Mouse (Mus musculus) MEL-GATA-1-ER (cell line): ENCODE measurements at regions not wholly inside any gene's neighbourhood (a gene's known extent, or its start where the extent isn't known, plus 50 kb on each side); places are given as distances from the start of the nearest gene placed in this dataset.

Source experiments
- DNase-seq: peaks from one replicate; pipeline ENCODE4 v3.0.0-alpha.2; 2012; ENCODE audit warnings: low read depth; ENCODE audit errors: extremely low read depth

- no peak for DNase-seq
These were observed 166.8 kb upstream of the Rreb1 start for GRCm38 (mm10) chr13:37611387-37611786.

DNA sequence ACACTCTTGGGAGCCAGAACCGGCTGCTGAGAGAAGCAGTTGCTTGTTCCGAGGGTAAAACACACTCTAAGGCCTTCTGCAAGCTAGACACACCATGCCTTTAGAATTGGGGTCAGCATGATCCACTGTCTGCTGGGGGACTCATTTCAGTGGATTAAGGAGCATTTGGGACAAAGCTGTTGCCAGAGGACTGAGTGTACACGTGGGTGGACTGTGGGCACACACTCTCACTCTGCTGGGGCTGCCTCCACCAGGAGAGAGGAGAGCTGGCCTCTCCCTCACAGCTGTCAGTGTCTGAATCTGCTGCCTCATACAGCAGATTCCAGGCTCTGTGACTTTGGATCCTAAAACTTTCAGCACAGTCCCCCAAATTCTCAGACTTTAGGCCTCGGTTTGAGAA lies 161.2 kb upstream of the Rreb1 start:
- no peak for DNase-seq

- DNase-seq, result no peak
These were observed 158.1 kb upstream of the Rreb1 start for GRCm38 (mm10) chr13:37619841-37620725.

- DNase-seq, result no peak
These were observed 156.7 kb upstream of the Rreb1 start for GRCm38 (mm10) chr13:37621319-37622050.

DNA sequence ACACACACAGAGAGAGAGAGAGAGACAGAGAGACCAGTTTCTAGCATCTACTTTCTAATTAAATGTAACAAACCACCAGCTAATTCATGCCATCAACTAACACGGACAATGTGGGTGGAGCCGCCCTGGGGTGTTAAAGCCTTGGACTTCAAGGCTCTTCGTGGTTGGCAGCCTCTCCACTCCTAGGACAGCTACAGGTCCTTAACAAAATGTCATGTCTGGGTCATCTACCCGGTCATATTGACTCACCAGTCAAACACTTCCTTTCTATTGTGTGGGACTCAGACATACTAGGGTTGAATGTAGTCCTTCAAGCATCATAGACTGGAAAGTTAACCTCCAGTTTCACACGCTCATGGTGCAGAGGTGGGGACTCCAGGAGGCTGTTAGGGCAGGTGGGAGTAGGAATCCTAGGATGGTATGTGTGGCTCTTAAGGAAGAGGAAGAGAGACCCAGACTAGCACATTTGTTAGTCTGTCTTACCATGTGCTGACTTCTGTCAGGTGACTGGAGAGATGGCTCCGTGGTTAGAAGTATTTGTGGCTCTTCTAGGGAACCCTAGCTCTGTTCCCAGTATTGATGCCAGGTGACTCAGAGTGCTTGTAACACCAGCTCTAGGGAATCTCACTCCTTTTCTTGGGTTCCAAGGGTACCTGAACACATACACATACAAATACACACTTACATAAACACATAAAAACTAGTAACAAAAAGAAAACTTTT lies 155.7 kb upstream of the Rreb1 start:
- DNase-seq, result no peak

DNA sequence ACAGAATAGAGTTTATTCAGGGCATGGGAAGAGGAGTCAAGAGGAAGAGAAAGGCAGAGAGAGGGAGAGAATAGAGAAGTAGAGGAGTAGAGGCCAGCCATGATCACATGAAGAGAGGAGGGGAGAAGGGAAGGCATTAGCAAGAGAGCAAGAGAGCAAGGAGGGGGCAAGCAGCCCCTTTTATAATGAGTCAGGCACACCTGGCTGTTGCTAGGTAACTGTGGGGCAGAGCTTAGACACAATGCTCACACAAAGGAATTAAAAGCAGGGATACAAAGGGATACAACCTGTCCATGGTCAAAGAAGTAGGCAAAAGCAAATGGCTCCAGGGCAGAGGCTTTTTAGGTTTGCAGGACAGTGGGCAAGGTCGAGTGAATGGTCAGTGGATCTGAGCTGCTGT lies 153.5 kb upstream of the Rreb1 start:
- DNase-seq, result no peak

- DNase-seq, result no peak
These were observed 152.5 kb upstream of the Rreb1 start for GRCm38 (mm10) chr13:37625532-37626235.

GRCm38 (mm10) chr13:37628391-37629270 lies 149.6 kb upstream of the Rreb1 start:
- no peak for DNase-seq

- no peak for DNase-seq
These were observed 148.8 kb upstream of the Rreb1 start for GRCm38 (mm10) chr13:37629271-37629899.

DNA sequence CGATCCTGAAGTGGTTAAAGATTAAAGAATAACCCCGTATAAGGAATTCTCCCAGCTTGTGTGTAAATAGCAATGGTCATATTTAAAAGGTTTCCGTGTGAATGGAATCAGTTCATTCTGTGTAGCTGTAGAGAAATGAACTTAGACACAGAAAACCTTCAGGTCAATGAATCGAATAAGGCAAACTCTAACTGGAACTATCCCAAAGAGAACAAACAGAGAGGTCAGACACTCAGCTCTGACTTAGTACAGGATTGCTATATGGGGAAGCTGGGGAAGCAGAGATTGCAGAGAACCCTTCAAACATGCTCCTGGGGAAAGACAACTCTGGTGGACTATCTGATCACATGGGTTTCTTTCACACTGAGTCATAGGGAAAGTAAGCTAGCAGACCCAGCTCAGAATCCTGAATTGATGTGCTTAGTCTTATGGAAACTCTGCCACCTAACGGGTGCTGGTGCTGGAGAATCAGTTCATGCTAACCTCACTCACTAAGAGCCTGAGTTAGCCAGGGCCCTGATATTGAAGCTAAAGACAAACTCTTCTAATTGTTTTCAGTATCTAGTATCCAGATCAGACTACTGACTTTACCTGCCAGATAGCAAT lies 145.3 kb upstream of the Rreb1 start:
- no peak for DNase-seq

- DNase-seq, result no peak
These were observed 141.8 kb upstream of the Rreb1 start for GRCm38 (mm10) chr13:37636363-37636762.

GRCm38 (mm10) chr13:37637151-37637550 lies 141.0 kb upstream of the Rreb1 start:
- no peak for DNase-seq

GRCm38 (mm10) chr13:37638071-37638511 lies 140.1 kb upstream of the Rreb1 start:
- no peak for DNase-seq

DNA sequence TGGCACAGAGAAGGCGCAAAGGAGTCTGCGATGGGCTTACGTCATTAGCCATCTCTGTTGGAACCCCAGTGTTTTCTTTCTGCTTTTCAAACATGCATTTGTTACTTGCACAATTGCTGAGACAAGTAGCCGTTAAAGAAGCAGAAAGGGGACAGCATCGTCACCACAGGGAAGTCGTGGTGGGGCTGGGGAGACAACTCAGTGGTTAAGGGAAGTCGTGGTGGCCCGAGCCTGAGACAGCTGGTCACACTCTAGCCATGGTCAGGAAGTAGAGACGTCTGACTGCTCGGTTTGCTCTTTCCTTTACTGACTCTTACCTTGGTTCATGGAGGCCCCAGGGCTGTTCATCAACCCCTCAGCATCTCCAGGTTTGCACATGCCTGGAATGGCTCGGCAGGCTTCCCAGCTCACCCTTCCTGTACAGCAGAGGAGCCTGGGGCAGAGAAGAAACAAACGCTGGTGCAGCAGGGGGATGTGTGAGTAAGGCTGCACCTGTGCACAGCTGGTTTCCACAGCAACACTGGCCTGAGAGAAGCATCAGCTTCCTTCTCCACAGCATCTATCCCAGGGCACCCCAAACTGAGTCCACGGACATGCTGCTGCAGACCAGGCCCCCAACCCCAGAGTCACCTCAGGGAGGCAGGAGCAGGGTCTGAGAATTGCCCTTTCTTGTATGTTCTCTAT lies 135.6 kb upstream of the Rreb1 start:
- DNase-seq, result no peak

DNA sequence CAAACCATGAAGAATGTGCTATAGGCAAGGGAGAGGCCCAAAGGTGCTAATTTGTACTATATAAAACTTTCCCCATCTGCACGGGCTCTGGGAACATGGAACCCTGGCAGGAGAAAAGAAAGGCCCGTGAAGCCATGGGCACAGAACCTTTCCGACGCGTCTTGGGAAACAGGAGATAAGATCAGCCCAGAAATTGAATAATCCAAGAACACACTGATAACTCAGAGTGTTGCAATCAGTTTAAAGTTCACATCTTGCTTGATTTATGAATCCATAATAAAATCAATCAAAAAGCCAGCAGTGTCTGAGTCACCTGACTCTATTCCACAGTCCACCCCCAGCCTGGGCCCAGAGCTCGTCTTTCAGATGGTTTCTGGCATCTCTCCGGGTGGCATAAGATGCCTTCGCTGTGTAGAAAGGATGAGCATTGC lies 133.4 kb upstream of the Rreb1 start:
- DNase-seq, result no peak

DNA sequence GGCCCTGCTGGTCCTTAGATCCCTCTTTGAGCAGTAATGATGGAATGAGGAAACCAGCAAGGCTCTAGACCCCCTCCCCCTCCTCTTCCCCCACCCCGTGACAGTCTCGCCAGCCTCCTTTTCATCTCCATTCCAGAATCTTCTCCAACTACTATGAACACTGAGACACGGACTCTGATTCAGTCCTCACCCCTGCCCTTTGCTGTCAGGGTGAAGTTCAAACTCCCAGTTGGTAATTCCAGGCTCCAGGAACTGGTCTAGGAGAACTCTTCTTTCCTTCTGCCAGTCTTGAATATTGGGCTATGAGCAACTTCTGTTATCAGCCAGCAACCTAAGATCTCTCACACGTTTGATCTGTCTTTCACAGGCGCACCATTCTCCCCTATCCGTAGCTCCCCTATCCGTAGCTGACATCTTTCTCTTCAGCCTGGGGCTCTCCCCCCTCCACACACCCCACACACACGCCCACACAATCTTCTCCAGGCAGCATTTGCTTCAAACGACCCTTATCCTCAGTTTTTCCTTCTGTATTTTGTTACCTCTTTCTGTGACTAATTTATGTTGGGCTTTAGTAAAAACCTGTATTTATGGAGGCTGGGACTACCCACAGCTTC lies 128.6 kb upstream of the Rreb1 start:
- no peak for DNase-seq

- no peak for DNase-seq
These were observed 126.8 kb upstream of the Rreb1 start for GRCm38 (mm10) chr13:37651221-37651946.

GRCm38 (mm10) chr13:37654651-37655050 lies 123.5 kb upstream of the Rreb1 start:
- no peak for DNase-seq
